In genomic region chr12:72237251-72237650, GRCm38 (mm10) we compare ENCODE assay signal across 11 mouse cellular contexts. TPM values are rescaled to one million over a fixed set of nuclear protein-coding genes. Genes with fewer than 3 reads are reported as not detected.
A peak's percentile ranks its signal among the peaks of the same experiment; 100 is the strongest.
DNase-seq lines count a peak whose midpoint lies in the region; ATAC-seq and TF ChIP-seq lines count a peak whose summit lies in the region.
"Had no signal": no experiment of that assay in that cellular context is flagged by ENCODE, and none has a peak within 500 bp of the region (broad histone marks: within the 10 kb centered on the region; RNA-seq: fewer than 3 reads in every experiment).

No protein-coding gene starts in this region.

- H3K4me1 ChIP-seq in heart, postnatal 0 days (ENCODE audit: control insufficient read depth, insufficient read depth), result no peaks in the 10 kb centered on the region
- peaks cover 4% of the 10 kb centered on the region; the same call in 1 of the 2 replicates for H3K4me1 ChIP-seq in embryonic facial prominence, embryonic 10.5 days
- H3K4me1 ChIP-seq in forebrain, embryonic 16.5 days (replicated peaks; ENCODE audit: control insufficient read depth, insufficient read depth, low read length), result peaks cover 45% of the 10 kb centered on the region
- H3K4me1 ChIP-seq in midbrain, embryonic 12.5 days, result peaks cover 21% of the 10 kb centered on the region; the same call in 1 of the 2 replicates

- no peak for ATAC-seq in heart, postnatal 0 days (ENCODE audit: insufficient read depth, low read depth)
- ATAC-seq in forebrain, embryonic 16.5 days, result no peak
- no peak for ATAC-seq in midbrain, embryonic 12.5 days (ENCODE audit: low FRiP score, low read depth)
- no peak for ATAC-seq in cerebellum, adult (ENCODE audit: insufficient number of reproducible peaks, low FRiP score, low TSS enrichment)

- H3K36me3 ChIP-seq in heart, postnatal 0 days (replicated peaks; ENCODE audit: control insufficient read depth, insufficient read depth, low read length), result no peaks in the 10 kb centered on the region
- H3K36me3 ChIP-seq in embryonic facial prominence, embryonic 10.5 days (replicated peaks), result no peaks in the 10 kb centered on the region
- no peaks in the 10 kb centered on the region for H3K36me3 ChIP-seq in forebrain, embryonic 16.5 days (ENCODE audit: control insufficient read depth, insufficient read depth)
- H3K36me3 ChIP-seq in midbrain, embryonic 12.5 days, result no peaks in the 10 kb centered on the region

- no peak overlapping the region for H3K9ac ChIP-seq in heart, postnatal 0 days (replicated peaks; ENCODE audit: low read depth, low read length)
- H3K9ac ChIP-seq in forebrain, embryonic 16.5 days (replicated peaks; ENCODE audit: low read depth, low read length), result peak overlapping the region; percentile 90
- H3K9ac ChIP-seq in midbrain, embryonic 12.5 days (replicated peaks), result no peak overlapping the region

- WGBS in heart, postnatal 0 days, result 24% methylated on average over 2 of the region's 2 CpGs
- WGBS in embryonic facial prominence, embryonic 10.5 days, result 86% methylated on average over 2 of the region's 2 CpGs
- WGBS in forebrain, embryonic 16.5 days, result 83% methylated on average over 2 of the region's 2 CpGs
- WGBS in midbrain, embryonic 12.5 days, result 73% methylated on average over 2 of the region's 2 CpGs

- intact Hi-C loops in heart, postnatal 36 days (cut with DNase I), result no loop called here

- H3K27ac ChIP-seq in heart, postnatal 0 days (ENCODE audit: low read depth), result no peak overlapping the region
- no peak overlapping the region for H3K27ac ChIP-seq in embryonic facial prominence, embryonic 10.5 days (replicated peaks)
- peak overlapping the region; percentile 68 for H3K27ac ChIP-seq in forebrain, embryonic 16.5 days (ENCODE audit: low read length)
- H3K27ac ChIP-seq in midbrain, embryonic 12.5 days (replicated peaks), result no peak overlapping the region
- H3K27ac ChIP-seq: macrophage had no signal

- H3K4me3 ChIP-seq in heart, postnatal 0 days (ENCODE audit: low read depth, low read length), result peak overlapping the region; percentile 44; the same call in 1 of the 2 replicates
- H3K4me3 ChIP-seq in embryonic facial prominence, embryonic 10.5 days, result peak overlapping the region; percentile 65; the same call in 1 of the 2 replicates
- H3K4me3 ChIP-seq in forebrain, embryonic 16.5 days (replicated peaks; ENCODE audit: low read length), result peak overlapping the region; percentile 69; the same call in 1 of the 2 replicates
- no peak overlapping the region for H3K4me3 ChIP-seq in midbrain, embryonic 12.5 days

- H3K27me3 ChIP-seq in heart, postnatal 0 days (ENCODE audit: control insufficient read depth, insufficient read depth, low read length), result peaks cover 32% of the 10 kb centered on the region
- peaks cover 43% of the 10 kb centered on the region for H3K27me3 ChIP-seq in embryonic facial prominence, embryonic 10.5 days (replicated peaks; ENCODE audit: low read depth, poor library complexity, severe bottlenecking)
- H3K27me3 ChIP-seq in forebrain, embryonic 16.5 days (replicated peaks; ENCODE audit: control insufficient read depth, insufficient read depth, low read length), result no peaks in the 10 kb centered on the region
- peaks cover 10% of the 10 kb centered on the region for H3K27me3 ChIP-seq in midbrain, embryonic 12.5 days

- no peaks in the 10 kb centered on the region for H3K9me3 ChIP-seq in heart, postnatal 0 days (replicated peaks; ENCODE audit: control insufficient read depth, low read length)
- H3K9me3 ChIP-seq in embryonic facial prominence, embryonic 10.5 days, result no peaks in the 10 kb centered on the region
- no peaks in the 10 kb centered on the region for H3K9me3 ChIP-seq in forebrain, embryonic 16.5 days (ENCODE audit: control insufficient read depth, low read length)
- no peaks in the 10 kb centered on the region for H3K9me3 ChIP-seq in midbrain, embryonic 12.5 days

- no peak for TF ChIP-seq EP300 in heart, postnatal 0 days (IDR thresholded peaks at IDR 0.05; ENCODE audit: low read depth)

- peak overlapping the region; percentile 71 for H3K4me2 ChIP-seq in heart, postnatal 0 days (ENCODE audit: low read depth, low read length)
- H3K4me2 ChIP-seq in forebrain, embryonic 16.5 days (ENCODE audit: low read length), result peak overlapping the region; percentile 75
- H3K4me2 ChIP-seq in midbrain, embryonic 12.5 days (replicated peaks), result peak overlapping the region; percentile 58

- DNase-seq in heart, postnatal 0 days (ENCODE audit: low spot score), result no peak
- DNase-seq in heart, postnatal 36 days, result no peak
- no peak for DNase-seq in embryonic facial prominence, embryonic 10.5 days (ENCODE audit: low spot score)
- no peak for DNase-seq in cerebellum, adult 9-10 months
- DNase-seq in cerebellum, adult 11-12 months, result no peak
- DNase-seq: thymus, adult 18-20 months had no signal

- no peak for TF ChIP-seq CTCF in heart, postnatal 0 days (IDR thresholded peaks at IDR 0.05; ENCODE audit: low read depth)

RNA-seq across cellular contexts. Expression of gene Ccdc175, which starts 52.4 kb away (rescaled TPM):
- total RNA-seq in heart, postnatal 0 days (2014; rRNA removed; ENCODE audit: low replicate concordance), result not detected in 2 replicates
- not detected in 2 replicates for polyA plus RNA-seq in heart, postnatal 0 days (2015; fragmentation: Nextera tagmentation; extraction: Ambion mirVana)
- total RNA-seq in heart, postnatal 36 days (2021), result not detected
- not detected in 2 replicates for polyA plus RNA-seq in embryonic facial prominence, embryonic 10.5 days (2016; fragmentation: Nextera tagmentation; extraction: Ambion mirVana)
- not detected in 2 replicates for polyA plus RNA-seq in forebrain, embryonic 16.5 days (2015; fragmentation: Nextera tagmentation; extraction: Ambion mirVana)
- polyA plus RNA-seq in midbrain, embryonic 12.5 days (2016; fragmentation: Nextera tagmentation; extraction: Ambion mirVana), result 0.12 TPM in 1 of 2 replicates, not detected in the other
- total RNA-seq: layer of hippocampus, postnatal 14 days had no signal
- polyA plus RNA-seq: macrophage had no signal
